Mouse (Mus musculus) testis, adult 2 months (tissue): ENCODE measurements around the gene Tk2. TPM values are rescaled to one million over a fixed set of nuclear protein-coding genes. Genes with fewer than 3 reads are reported as not detected.

Experiments
- H3K27ac ChIP-seq: fragments of 200-500 bp; 2 replicates; pipeline ENCODE4 v1.5.1; 2012; ENCODE audit warnings: low read depth, low read length; ENCODE audit not compliant: control insufficient read depth, insufficient read depth
- H3K27me3 ChIP-seq: fragments of 200-500 bp; 2 replicates; pipeline ENCODE4 v1.6.1; 2012; ENCODE audit warnings: mild to moderate bottlenecking, low read length, moderate library complexity; ENCODE audit not compliant: control insufficient read depth, insufficient read depth
- H3K36me3 ChIP-seq: fragments of 200-500 bp; 2 replicates; pipeline ENCODE4 v1.6.1; 2012; ENCODE audit warnings: mild to moderate bottlenecking, low read length; ENCODE audit not compliant: control insufficient read depth, insufficient read depth
- H3K4me1 ChIP-seq: fragments of 200-500 bp; 2 replicates; pipeline ENCODE4 v1.6.1; 2012; ENCODE audit warnings: low read length; ENCODE audit not compliant: control insufficient read depth, insufficient read depth
- H3K4me3 ChIP-seq: fragments of 200-500 bp; 2 replicates; pipeline ENCODE4 v1.5.1; 2012; ENCODE audit warnings: low read depth, mild to moderate bottlenecking, low read length, moderate library complexity, mixed read lengths; ENCODE audit not compliant: control insufficient read depth
- CTCF ChIP-seq: fragments of 200-500 bp; IDR thresholded peaks from 2 replicates; pipeline ENCODE4 v1.5.1; 2012; ENCODE audit warnings: low read depth, mild to moderate bottlenecking, inconsistent platforms, low read length, moderate library complexity; ENCODE audit not compliant: control insufficient read depth, insufficient read depth, insufficient replicate concordance
- POLR2A ChIP-seq: fragments of 200-500 bp; IDR thresholded peaks from 2 replicates; pipeline ENCODE4 v1.6.1; 2012; ENCODE audit warnings: low read depth, mild to moderate bottlenecking, inconsistent platforms, low read length, moderate library complexity; ENCODE audit not compliant: control insufficient read depth
- polyA plus RNA-seq: library from polyadenylated mRNA; depleted of rRNA; stranded (reverse); fragments of >200 nt; gene quantifications from 2 replicates; pipeline ENCODE4 v1.2.3, GENCODE M21; 2012; rRNA removed

Tk2 gene
- polyA plus RNA-seq, 1 experiment: 10.6 TPM

- no peaks in the 10 kb centered on the region for H3K36me3 ChIP-seq
- no peak overlapping the region for H3K4me3 ChIP-seq
- no peak overlapping the region for H3K27ac ChIP-seq
- H3K27me3 ChIP-seq: no peaks in the 10 kb centered on the region
- H3K4me1 ChIP-seq: peaks cover 3% of the 10 kb centered on the region; the same call in 1 of the 2 replicates
- TF ChIP-seq CTCF: no peak
- no peak for TF ChIP-seq POLR2A
Observed at GRCm38 (mm10) chr8:104191496-104191895, 56.9 kb downstream of the Tk2 start.

GRCm38 (mm10) chr8:104190777-104191468 is 57.4 kb downstream of the Tk2 start:
- Histone ChIP-seq H3K4me1 (peaks cover 3% of the 10 kb centered on the region; the same call in 1 of the 2 replicates), H3K27me3 (no peaks in the 10 kb centered on the region), H3K27ac (no peak overlapping the region), H3K4me3 (no peak overlapping the region), H3K36me3 (no peaks in the 10 kb centered on the region)
- TF ChIP-seq POLR2A (no peak), CTCF (no peak)

- TF ChIP-seq CTCF (no peak), POLR2A (no peak)
- Histone ChIP-seq H3K27me3 (no peaks in the 10 kb centered on the region), H3K4me3 (no peak overlapping the region), H3K36me3 (no peaks in the 10 kb centered on the region), H3K4me1 (peaks cover 5% of the 10 kb centered on the region; the same call in 1 of the 2 replicates), H3K27ac (no peak overlapping the region)
Observed at GRCm38 (mm10) chr8:104188459-104188858, 59.9 kb downstream of the Tk2 start.

- peak overlapping the region; percentile 19; the same call in 1 of the 2 replicates for H3K4me3 ChIP-seq
- H3K4me1 ChIP-seq: peaks cover 5% of the 10 kb centered on the region; the same call in 1 of the 2 replicates
- no peak overlapping the region for H3K27ac ChIP-seq
- H3K27me3 ChIP-seq: no peaks in the 10 kb centered on the region
- no peaks in the 10 kb centered on the region for H3K36me3 ChIP-seq
- no peak for TF ChIP-seq CTCF
- TF ChIP-seq POLR2A: no peak
Observed at GRCm38 (mm10) chr8:104187622-104188021, 60.7 kb downstream of the Tk2 start.

DNA sequence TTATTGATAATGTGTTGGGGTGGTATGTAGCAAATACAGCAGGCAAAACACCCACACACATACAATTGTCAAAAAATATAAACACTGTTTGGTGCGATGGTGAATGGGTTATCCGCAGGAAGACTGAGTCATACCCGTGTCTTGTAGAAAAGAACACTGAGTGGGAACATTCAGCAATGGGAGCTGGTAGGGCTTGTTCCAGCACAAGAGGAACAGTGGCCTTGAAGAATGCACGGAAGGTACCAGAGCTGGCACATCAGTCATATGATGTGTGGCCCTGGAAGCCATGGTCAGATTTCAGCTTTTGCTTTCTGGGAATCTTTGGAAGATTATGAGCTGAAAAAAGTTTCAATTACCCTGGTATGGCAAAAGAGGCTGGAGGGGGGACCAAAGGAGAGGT is 61.5 kb downstream of the Tk2 start:
- H3K4me3 ChIP-seq: no peak overlapping the region; the same call in 1 of the 2 replicates
- no peak overlapping the region for H3K27ac ChIP-seq
- H3K27me3 ChIP-seq: no peaks in the 10 kb centered on the region
- no peaks in the 10 kb centered on the region for H3K36me3 ChIP-seq
- no peak for TF ChIP-seq POLR2A
- TF ChIP-seq CTCF: no peak
- H3K4me1 ChIP-seq: peaks cover 5% of the 10 kb centered on the region; the same call in 1 of the 2 replicates

GRCm38 (mm10) chr8:104184905-104185304 is 63.5 kb downstream of the Tk2 start:
- peaks cover 5% of the 10 kb centered on the region; the same call in 1 of the 2 replicates for H3K4me1 ChIP-seq
- no peaks in the 10 kb centered on the region for H3K27me3 ChIP-seq
- no peak for TF ChIP-seq POLR2A
- no peak for TF ChIP-seq CTCF
- H3K27ac ChIP-seq: no peak overlapping the region
- H3K4me3 ChIP-seq: peak overlapping the region; percentile 72
- no peaks in the 10 kb centered on the region for H3K36me3 ChIP-seq

- no peak overlapping the region for H3K4me3 ChIP-seq
Observed at GRCm38 (mm10) chr8:104177054-104177453, 71.3 kb downstream of the Tk2 start.

More at GRCm38 (mm10) chr8:104177054-104177453, 71.3 kb downstream of the Tk2 start:
- H3K27ac ChIP-seq: no peak overlapping the region
- no peak for TF ChIP-seq POLR2A
- TF ChIP-seq CTCF: no peak
- no peaks in the 10 kb centered on the region for H3K27me3 ChIP-seq
- H3K36me3 ChIP-seq: no peaks in the 10 kb centered on the region
- no peaks in the 10 kb centered on the region for H3K4me1 ChIP-seq

Other genes starting within 250 kb of the Tk2 start
- 3.0 and 3.7 TPM in 2 replicates for gene Cdh5, start 146.9 kb downstream of the Tk2 start, polyA plus RNA-seq
- gene Bean1, start 78.1 kb downstream of the Tk2 start, polyA plus RNA-seq: 21.7 and 25.4 TPM in 2 replicates
- 133 and 164 TPM in 2 replicates for gene Cklf, start 2.3 kb upstream of the Tk2 start, polyA plus RNA-seq
- 974 and 1,262 TPM in 2 replicates for gene Cmtm2a, start 44.6 kb upstream of the Tk2 start, polyA plus RNA-seq
- 52.5 and 57.0 TPM in 2 replicates for gene Gm45711, start 61.5 kb upstream of the Tk2 start, polyA plus RNA-seq
- 14.7 TPM in 2 replicates for gene Cmtm1, start 61.6 kb upstream of the Tk2 start, polyA plus RNA-seq
- not detected in 2 replicates for gene Gm11020, start 73.0 kb upstream of the Tk2 start, polyA plus RNA-seq
- gene Cmtm2b, start 73.7 kb upstream of the Tk2 start, polyA plus RNA-seq: 658 and 900 TPM in 2 replicates
- 12.9 and 14.9 TPM in 2 replicates for gene Cmtm3, start 90.9 kb upstream of the Tk2 start, polyA plus RNA-seq
- gene Cmtm4, start 147.2 kb upstream of the Tk2 start, polyA plus RNA-seq: 2.0 and 2.2 TPM in 2 replicates
- gene Dync1li2, start 194.5 kb upstream of the Tk2 start, polyA plus RNA-seq: 61.1 and 64.6 TPM in 2 replicates